8 mouse cellular contexts compared by ENCODE assay signal in genomic region chr2:4152521-4153040, GRCm38 (mm10).
A peak's percentile ranks its signal among the peaks of the same experiment; 100 is the strongest.
DNase-seq lines count a peak whose midpoint lies in the region; ATAC-seq and TF ChIP-seq lines count a peak whose summit lies in the region.

No protein-coding gene starts in this region.

- no peak for TF ChIP-seq CTCF in brain, embryonic 14.5 days (IDR thresholded peaks at IDR 0.05; ENCODE audit: borderline replicate concordance, extremely low read depth, insufficient read depth, insufficient read length)
- no peak for TF ChIP-seq CTCF in liver, embryonic 14.5 days (IDR thresholded peaks at IDR 0.05; ENCODE audit: low read depth)

- H3K36me3 ChIP-seq in heart, embryonic 10.5 days = no peaks in the 10 kb centered on the region
- no peaks in the 10 kb centered on the region for H3K36me3 ChIP-seq in heart, embryonic 15.5 days
- no peaks in the 10 kb centered on the region for H3K36me3 ChIP-seq in liver, embryonic 14.5 days (replicated peaks; ENCODE audit: control insufficient read depth, insufficient read depth, low read depth)

- no peaks in the 10 kb centered on the region for H3K9me3 ChIP-seq in heart, embryonic 10.5 days
- H3K9me3 ChIP-seq in heart, embryonic 15.5 days (replicated peaks) = no peaks in the 10 kb centered on the region
- H3K9me3 ChIP-seq in liver, embryonic 14.5 days (ENCODE audit: control insufficient read depth, low read length) = no peaks in the 10 kb centered on the region

- peaks cover 25% of the 10 kb centered on the region; the same call in 1 of the 2 replicates for H3K27me3 ChIP-seq in heart, embryonic 10.5 days (ENCODE audit: insufficient read depth, poor library complexity, severe bottlenecking)
- H3K27me3 ChIP-seq in heart, embryonic 15.5 days = peaks cover 12% of the 10 kb centered on the region
- H3K27me3 ChIP-seq in liver, embryonic 14.5 days (ENCODE audit: control insufficient read depth, insufficient read depth, low read length) = peaks cover 4% of the 10 kb centered on the region

- peak overlapping the region; percentile 61 for H3K4me3 ChIP-seq in heart, embryonic 10.5 days
- peak overlapping the region; percentile 55 for H3K4me3 ChIP-seq in heart, embryonic 15.5 days
- H3K4me3 ChIP-seq in liver, embryonic 14.5 days (ENCODE audit: insufficient read depth in 1 of 2, low read depth in 2 of 2, low read length in 2 of 2) = peak overlapping the region in 1 of 2 experiments; percentile 5; a peak in 1 of 4 replicates

- H3K27ac ChIP-seq in heart, embryonic 10.5 days = 0 out of 2 replicates have a peak overlapping the region, but pooled peaks have one; percentile 22
- no peak overlapping the region for H3K27ac ChIP-seq in heart, embryonic 15.5 days
- H3K27ac ChIP-seq in liver, embryonic 14.5 days = no peak overlapping the region

- peak overlapping the region; percentile 87 for H3K4me2 ChIP-seq in heart, embryonic 15.5 days
- peak overlapping the region; percentile 36 for H3K4me2 ChIP-seq in liver, embryonic 14.5 days (ENCODE audit: low read depth)

- peak overlapping the region; percentile 40; the same call in 1 of the 2 replicates for H3K9ac ChIP-seq in heart, embryonic 15.5 days
- no peak overlapping the region for H3K9ac ChIP-seq in liver, embryonic 14.5 days (replicated peaks)

- TF ChIP-seq POLR2A in brain, embryonic 14.5 days (IDR thresholded peaks at IDR 0.05; ENCODE audit: borderline replicate concordance, extremely low read depth, insufficient read depth, insufficient read length, poor library complexity, severe bottlenecking) = no peak

- TF ChIP-seq EP300 in liver, embryonic 14.5 days (IDR thresholded peaks at IDR 0.05; ENCODE audit: low read depth) = no peak

- ATAC-seq in heart, embryonic 15.5 days (replicated peaks; ENCODE audit: insufficient number of reproducible peaks, insufficient read depth, low FRiP score, low read depth) = no peak
- ATAC-seq in liver, embryonic 14.5 days (ENCODE audit: insufficient read depth) = no peak

- WGBS in heart, embryonic 10.5 days = 14% methylated on average over 14 of the region's 14 CpGs
- 12% methylated on average over 14 of the region's 14 CpGs for WGBS in heart, embryonic 15.5 days
- WGBS in liver, embryonic 14.5 days (ENCODE audit: insufficient replicate concordance) = 12% methylated on average over 14 of the region's 14 CpGs

- peaks cover 6% of the 10 kb centered on the region; the same call in 1 of the 2 replicates for H3K4me1 ChIP-seq in heart, embryonic 10.5 days
- peaks cover 13% of the 10 kb centered on the region for H3K4me1 ChIP-seq in heart, embryonic 15.5 days (replicated peaks)
- H3K4me1 ChIP-seq in liver, embryonic 14.5 days (replicated peaks; ENCODE audit: control insufficient read depth in 2 of 2, insufficient read depth in 2 of 2, low read length in 1 of 2) = no peaks in the 10 kb centered on the region

- no peak for DNase-seq in heart, embryonic 10.5 days (ENCODE audit: low spot score)
- no peak for DNase-seq in heart, adult 18-20 months
- DNase-seq in brain, embryonic 14.5 days (ENCODE audit: low read depth) = peak; percentile 69
- DNase-seq in liver, embryonic 14.5 days (ENCODE audit: low read depth in 3 of 3, low spot score in 3 of 3) = no peak
- DNase-seq in thymus, adult 18-20 months = no peak
- no peak for DNase-seq in kidney, adult 11 months
- DNase-seq in layer of hippocampus, postnatal 25 days (ENCODE audit: extremely low spot score in 1 of 2, low spot score in 1 of 2) = no peak
